Mouse (Mus musculus) frontal cortex, postnatal 25 days (tissue): ENCODE data around the gene Prr19.
A peak's percentile ranks its signal among the peaks of the same experiment; 100 is the strongest.

ENCODE experiments used
- DNase-seq, 2 experiments: peaks; one replicate each; pipeline ENCODE4 v3.0.0; 2022; ENCODE audit warnings: low spot score in 2 of 2

Gene Prr19

GRCm38 (mm10) chr7:25275555-25276298 lies 25.5 kb upstream of the Prr19 start:
- DNase-seq = no peak

DNA sequence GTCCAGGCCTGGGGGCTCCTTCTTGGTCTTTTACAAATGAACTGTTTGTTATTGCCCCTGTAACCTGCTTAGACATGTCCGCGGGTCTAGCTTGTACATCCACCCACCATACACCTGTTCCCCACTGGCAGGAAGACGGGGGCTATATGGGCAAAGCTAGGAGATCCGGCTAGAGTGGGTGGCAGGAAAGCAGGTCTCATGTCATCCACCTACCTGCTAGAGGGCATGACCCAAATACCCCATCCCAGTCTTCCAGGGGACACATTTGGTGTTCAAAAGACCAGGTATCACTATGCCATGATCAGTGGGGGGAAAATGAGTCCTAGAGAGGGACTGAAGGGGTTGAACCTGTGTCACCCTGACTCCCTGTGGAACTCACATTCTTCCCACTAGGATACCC lies 23.8 kb upstream of the Prr19 start:
- DNase-seq = no peak

DNA sequence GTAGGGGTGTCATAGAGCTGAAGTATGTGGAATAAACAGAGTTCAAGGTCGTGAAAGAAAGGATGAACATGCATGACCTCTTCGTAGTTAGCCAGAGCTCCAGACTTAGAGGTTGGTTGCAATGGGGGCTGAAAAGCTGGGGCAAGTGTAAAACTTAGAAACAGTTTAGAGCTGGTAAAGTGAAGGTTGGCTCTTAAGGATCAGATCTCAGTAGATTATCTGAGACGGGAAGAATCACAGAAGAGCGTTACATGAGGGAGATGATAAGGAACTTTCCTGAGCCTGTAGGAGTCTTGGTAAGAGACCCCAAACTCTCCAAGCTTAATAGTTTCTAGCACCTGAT lies 23.2 kb upstream of the Prr19 start:
- DNase-seq = no peak

GRCm38 (mm10) chr7:25278341-25279075 lies 22.7 kb upstream of the Prr19 start:
- peak; percentile 65 to 78 for DNase-seq

DNA sequence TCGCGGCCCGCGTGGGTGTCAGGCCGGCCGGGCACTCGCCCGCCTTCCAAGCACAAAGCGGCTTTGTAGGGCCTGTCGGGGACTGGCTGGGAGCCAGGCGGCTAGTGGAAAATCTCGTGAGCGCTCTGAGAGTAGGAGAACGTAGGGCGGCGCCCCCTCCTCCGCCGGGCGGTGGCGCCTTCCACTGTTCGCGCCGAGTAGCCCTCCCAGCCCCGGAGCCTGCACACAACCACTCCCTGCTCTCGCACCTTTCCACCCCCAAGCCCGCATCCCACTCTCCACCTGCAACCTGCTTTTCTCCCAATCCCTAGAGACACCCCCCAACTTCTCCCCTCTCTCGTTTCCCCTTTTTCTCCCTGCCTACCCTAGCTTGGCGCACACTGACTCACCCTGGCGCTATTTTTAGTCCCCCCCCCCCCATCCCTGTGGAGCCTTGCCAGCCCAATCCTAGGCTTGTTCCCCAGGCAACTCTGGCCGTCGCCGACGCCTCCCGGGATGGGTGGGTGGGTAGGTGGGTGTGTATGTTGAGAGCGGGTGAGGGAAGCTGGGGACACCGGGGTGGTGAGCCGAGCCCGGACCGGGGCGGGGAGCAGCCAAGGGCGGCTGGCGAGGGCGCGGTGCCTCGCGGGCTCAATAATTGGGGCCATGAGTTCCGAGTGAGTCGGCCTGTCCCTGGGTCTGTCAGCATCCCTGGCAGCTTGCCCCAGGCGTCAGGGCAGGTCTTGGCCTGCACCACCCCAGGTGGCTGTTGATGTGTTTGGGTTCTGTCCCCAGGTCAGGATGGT lies 21.9 kb upstream of the Prr19 start:
- DNase-seq = peak; percentile 84 to 85

GRCm38 (mm10) chr7:25279861-25280791 lies 21.1 kb upstream of the Prr19 start:
- no peak for DNase-seq

- no peak for DNase-seq
Observed at GRCm38 (mm10) chr7:25281166-25281733, 20.0 kb upstream of the Prr19 start.

DNA sequence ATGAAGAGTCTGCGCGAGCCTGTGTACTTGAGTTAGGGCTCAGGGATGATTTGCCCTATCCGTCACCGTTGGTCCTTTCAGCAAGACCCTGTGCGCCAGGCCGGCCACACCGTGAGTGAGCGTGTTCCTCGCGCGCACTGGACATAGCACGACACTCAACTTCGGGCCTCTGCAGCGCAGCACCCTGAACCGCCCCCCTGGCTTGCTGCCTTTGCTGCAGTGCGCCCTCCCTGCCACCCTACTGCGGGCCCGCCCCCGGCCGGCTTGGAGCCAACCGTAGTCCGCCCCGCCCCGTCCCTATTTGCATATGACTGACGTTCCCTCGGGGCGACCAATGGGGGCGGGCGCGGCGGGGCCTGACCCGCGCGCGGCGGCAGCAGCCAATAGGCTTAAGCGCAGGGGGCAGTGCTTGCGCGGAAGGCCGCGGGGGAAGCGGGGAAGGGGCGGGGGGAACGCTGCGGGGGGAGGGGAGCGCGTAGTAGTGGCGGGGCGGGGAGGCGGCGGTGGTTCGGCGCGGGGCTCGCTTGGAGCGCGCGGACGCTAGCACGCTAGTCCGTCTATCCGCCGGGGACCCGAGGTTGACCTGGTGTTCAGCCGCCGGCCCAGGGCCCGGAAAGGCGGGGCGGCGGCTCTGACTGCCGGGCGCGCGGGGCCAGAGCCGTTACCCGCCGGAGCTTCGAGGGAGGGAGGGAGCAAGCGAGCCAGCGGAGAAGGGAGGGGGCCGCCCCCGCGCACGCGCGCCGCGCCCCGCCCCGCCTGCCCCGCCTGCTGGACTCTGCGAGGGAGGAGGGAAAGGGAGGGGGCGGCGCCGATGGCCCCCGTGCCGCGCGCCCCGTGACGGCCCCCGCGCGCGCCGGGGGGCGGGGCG lies 19.2 kb upstream of the Prr19 start:
- DNase-seq = peak; percentile 92 to 94

DNA sequence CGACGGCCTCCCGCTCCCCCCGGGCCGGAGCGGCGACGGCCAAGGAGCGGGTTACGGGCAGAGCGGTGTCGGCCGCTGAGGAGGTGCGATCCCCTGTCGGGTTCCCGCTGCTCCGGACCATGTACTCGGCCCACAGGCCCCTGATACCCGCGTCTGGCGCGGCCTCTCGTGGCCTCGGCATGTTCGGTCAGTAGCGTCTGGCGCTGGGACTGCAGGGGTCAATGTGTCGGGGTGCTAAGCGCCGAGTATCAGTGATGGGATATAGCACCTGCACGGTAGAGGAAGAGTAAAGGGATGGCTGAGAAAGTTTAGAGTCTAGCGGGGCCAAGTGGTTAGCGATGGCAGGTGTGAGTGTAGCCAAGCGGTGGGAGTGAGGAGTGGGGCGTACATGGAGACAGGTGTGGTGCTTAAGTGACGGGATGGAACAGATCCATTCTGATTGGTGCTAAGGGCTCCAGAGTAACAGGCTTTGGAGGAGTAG lies 18.4 kb upstream of the Prr19 start:
- no peak for DNase-seq

DNA sequence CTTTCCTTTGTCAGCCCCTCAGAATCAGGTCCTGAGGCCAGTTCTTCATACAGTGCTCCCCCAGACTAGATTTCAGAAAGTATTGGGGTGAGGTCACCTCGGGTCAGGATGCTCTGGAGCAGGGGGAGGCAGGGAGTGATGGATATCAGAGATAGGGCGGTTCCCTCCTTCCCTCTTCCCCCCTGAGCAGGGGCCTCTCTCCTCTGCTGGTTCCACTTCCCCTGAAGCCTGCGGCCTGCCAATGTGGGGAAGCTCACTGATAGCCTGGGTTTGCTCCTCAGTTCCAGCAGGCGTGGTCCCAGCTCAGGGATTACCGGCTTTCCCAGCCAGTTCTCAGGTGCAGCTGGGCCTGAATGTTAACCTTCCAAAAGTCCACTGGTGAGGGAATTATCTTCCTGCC lies 17.6 kb upstream of the Prr19 start:
- DNase-seq = no peak

- DNase-seq = no peak
Observed at GRCm38 (mm10) chr7:25284171-25284570, 17.0 kb upstream of the Prr19 start.

DNA sequence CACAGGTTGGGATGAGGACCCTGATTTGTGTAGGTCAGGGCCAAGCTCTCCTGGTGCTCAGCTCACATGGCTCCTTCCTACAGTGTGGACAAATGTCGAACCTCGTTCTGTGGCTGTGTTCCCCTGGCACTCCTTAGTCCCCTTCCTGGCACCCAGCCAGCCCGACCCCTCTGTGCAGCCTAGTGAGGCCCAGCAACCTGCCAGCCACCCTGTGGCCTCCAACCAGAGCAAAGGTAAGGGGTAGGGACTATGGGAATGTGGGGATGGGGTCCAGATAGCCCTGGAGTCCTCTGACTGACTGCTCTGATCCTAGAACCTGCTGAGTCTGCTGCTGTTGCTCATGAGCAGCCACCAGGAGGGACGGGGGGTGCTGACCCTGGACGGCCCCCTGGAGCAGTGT lies 16.4 kb upstream of the Prr19 start:
- DNase-seq = no peak

- DNase-seq = no peak
Observed at GRCm38 (mm10) chr7:25285511-25286238, 15.5 kb upstream of the Prr19 start.

DNA sequence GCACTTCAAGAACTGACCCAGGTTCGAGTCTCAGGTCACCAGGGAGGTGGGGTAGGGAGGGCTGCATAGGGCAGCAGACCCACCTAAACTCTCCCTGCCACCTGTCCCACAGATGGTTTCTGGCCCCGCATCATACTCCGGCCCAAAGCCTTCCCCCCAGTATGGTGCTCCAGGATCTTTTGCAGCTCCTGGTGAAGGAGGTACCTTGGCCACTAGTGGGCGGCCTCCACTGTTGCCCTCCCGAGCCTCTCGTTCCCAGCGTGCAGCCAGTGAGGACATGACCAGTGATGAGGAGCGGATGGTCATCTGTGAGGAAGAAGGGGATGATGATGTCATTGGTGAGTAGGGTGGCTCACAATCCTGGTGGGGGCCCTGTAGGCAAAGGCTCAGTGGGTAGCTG lies 14.2 kb upstream of the Prr19 start:
- no peak for DNase-seq

- no peak for DNase-seq
Observed at GRCm38 (mm10) chr7:25288011-25288410, 13.2 kb upstream of the Prr19 start.

GRCm38 (mm10) chr7:25288721-25289120 lies 12.5 kb upstream of the Prr19 start:
- DNase-seq = no peak

GRCm38 (mm10) chr7:25289925-25290324 lies 11.3 kb upstream of the Prr19 start:
- no peak for DNase-seq

DNA sequence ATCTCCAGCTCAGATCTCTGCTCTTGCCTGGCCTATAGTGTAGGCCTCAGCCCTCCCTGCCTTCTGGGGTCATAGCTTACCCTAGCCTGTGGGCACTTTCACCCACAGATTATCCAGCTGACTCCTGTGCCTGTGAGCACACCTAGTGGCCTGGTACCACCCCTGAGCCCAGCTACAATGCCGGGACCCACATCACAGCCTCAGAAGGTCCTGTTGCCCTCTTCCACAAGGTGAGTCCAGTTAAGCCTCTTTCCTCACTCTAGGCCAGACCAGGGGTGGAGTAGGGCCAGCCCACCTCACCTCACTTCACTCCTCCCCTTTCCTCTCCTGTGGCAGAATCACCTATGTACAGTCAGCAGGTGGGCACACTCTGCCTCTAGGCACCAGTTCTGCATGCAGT lies 10.7 kb upstream of the Prr19 start:
- no peak for DNase-seq

GRCm38 (mm10) chr7:25290911-25291310 lies 10.3 kb upstream of the Prr19 start:
- DNase-seq = no peak
